Mouse (Mus musculus): ENCODE measurements around the gene Pou5f1.
A peak's percentile ranks its signal among the peaks of the same experiment; 100 is the strongest.
"Not testable (repeated sequence)": the region's sequence is repeated elsewhere in the genome, so short reads cannot be mapped to it uniquely, and the experiment has no call there.

Pou5f1 gene

GRCm38 (mm10) chr17:35505776-35506175 lies at the start of gene Pou5f1:
TSS of gene Pou5f1 (plus strand) at chr17:35506018.
- DNase-seq (ENCODE audit: low spot score in 2 of 2), result no peak

- not testable (repeated sequence) for DNase-seq (ENCODE audit: low spot score in 2 of 2)
Observed at GRCm38 (mm10) chr17:35458247-35458646, 47.6 kb upstream of the Pou5f1 start.

- not testable (repeated sequence) for DNase-seq (ENCODE audit: low spot score in 2 of 2)
Observed at GRCm38 (mm10) chr17:35460513-35461341, 45.1 kb upstream of the Pou5f1 start.

DNA sequence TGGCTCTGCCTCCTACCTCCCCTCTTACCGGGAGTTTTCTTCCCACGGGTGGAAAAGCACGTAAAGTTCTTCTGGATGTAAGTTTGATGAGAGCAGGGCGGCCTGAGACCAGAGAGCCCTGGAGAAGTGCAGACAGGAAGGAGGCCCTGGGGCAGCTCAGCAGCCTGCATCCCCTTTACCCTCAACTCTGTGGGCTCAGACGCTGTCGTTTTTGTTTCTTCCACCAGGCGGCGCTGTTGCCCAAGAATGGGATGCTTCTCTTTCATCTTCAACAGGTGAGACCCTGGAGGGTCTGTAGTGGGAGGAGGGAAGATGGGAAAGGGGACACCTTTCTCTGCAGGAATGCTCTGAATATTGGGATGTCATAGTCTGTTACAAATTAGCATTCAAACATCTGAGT lies 40.2 kb upstream of the Pou5f1 start:
- DNase-seq (ENCODE audit: low spot score in 2 of 2), result not testable (repeated sequence)

DNA sequence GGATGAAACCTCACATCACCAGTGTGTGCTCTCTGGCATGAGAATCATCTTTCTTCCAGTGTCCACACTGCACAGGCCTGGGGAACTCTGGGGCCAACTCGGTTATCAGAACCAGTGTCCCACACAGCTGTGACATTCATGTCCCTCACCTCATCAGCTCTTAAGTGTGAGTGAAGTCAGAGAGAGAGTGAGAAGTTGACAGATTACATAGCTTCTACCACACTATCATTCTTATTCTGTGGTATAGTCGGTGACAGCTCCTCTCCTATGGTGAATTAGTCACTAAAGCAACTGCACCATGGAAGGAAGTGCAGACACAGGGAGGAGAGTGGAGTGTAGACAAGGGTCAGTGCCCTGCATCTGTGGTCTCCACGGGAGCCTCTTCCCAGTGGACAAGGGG lies 36.9 kb upstream of the Pou5f1 start:
- not testable (repeated sequence) for DNase-seq (ENCODE audit: low spot score in 2 of 2)

GRCm38 (mm10) chr17:35469842-35470751 lies 35.7 kb upstream of the Pou5f1 start, which contains the start of gene H2-Q10:
TSS of gene H2-Q10 (plus strand) at chr17:35470089.
- DNase-seq (ENCODE audit: low spot score in 2 of 2), result peak in 1 of 2 experiments; percentile 64

- peak; percentile 42 to 79 for DNase-seq (ENCODE audit: low spot score in 2 of 2)
Observed at GRCm38 (mm10) chr17:35484066-35484465, 21.8 kb upstream of the Pou5f1 start.

- no peak for DNase-seq (ENCODE audit: low spot score in 2 of 2)
Observed at GRCm38 (mm10) chr17:35485702-35486101, 20.1 kb upstream of the Pou5f1 start.

- DNase-seq (ENCODE audit: low spot score in 2 of 2), result no peak
Observed at GRCm38 (mm10) chr17:35486726-35487125, 19.1 kb upstream of the Pou5f1 start.

DNA sequence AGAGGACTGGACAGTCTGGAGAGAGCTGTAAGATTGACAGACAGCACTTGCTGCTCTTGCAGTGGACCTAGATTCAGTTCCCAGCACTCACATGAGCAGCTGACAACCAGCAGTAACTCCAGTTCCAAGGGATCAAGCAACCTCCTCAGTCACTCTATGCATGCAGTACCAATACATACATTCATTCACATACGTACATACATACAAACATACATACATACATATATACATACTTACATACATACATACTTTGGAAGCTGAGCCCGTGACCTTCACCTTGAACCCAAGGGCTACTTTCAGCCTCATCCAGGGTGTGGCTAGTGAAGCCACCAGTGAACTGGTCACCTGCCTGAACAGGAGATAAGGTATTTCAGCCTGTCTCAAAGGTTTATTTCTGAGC lies 17.8 kb upstream of the Pou5f1 start:
- no peak for DNase-seq (ENCODE audit: low spot score in 2 of 2)

DNA sequence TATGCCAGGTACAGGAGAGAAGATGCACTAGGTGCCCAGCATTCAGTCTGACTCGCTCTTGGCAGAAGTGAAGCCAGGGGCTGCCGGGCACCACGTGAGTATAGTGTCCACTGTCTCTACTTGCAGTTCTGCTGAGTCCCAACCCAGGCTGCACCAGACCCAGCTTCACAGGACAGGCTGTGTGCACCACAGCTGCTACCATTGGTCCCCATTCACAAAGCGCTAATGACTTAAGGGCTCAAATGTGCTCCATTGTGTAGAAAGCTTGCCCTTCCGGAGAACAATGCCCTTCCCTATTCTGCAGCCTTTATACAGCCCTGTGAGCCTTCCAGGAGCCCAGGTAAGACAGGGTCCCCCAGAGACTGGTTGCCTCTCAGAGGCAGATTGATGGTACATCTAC lies 15.5 kb upstream of the Pou5f1 start:
- no peak for DNase-seq (ENCODE audit: low spot score in 2 of 2)

GRCm38 (mm10) chr17:35497124-35497523 lies 8.7 kb upstream of the Pou5f1 start:
- DNase-seq (ENCODE audit: low spot score in 2 of 2), result no peak

GRCm38 (mm10) chr17:35502226-35502625 lies 3.6 kb upstream of the Pou5f1 start:
- DNase-seq (ENCODE audit: low spot score in 2 of 2), result no peak

- DNase-seq (ENCODE audit: low spot score in 2 of 2), result no peak
Observed at GRCm38 (mm10) chr17:35502762-35503161, 3.1 kb upstream of the Pou5f1 start.

DNA sequence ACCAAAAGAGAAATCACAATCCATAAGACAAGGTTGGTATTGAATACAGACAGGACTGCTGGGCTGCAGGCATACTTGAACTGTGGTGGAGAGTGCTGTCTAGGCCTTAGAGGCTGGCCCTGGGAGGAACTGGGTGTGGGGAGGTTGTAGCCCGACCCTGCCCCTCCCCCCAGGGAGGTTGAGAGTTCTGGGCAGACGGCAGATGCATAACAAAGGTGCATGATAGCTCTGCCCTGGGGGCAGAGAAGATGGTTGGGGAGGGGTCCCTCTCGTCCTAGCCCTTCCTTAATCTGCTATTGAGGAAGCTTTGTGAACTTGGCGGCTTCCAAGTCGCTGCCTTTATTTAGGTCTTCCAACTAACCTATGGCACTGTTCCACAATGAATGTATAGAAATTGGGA lies 2.0 kb upstream of the Pou5f1 start:
- no peak for DNase-seq (ENCODE audit: low spot score in 2 of 2)

DNA sequence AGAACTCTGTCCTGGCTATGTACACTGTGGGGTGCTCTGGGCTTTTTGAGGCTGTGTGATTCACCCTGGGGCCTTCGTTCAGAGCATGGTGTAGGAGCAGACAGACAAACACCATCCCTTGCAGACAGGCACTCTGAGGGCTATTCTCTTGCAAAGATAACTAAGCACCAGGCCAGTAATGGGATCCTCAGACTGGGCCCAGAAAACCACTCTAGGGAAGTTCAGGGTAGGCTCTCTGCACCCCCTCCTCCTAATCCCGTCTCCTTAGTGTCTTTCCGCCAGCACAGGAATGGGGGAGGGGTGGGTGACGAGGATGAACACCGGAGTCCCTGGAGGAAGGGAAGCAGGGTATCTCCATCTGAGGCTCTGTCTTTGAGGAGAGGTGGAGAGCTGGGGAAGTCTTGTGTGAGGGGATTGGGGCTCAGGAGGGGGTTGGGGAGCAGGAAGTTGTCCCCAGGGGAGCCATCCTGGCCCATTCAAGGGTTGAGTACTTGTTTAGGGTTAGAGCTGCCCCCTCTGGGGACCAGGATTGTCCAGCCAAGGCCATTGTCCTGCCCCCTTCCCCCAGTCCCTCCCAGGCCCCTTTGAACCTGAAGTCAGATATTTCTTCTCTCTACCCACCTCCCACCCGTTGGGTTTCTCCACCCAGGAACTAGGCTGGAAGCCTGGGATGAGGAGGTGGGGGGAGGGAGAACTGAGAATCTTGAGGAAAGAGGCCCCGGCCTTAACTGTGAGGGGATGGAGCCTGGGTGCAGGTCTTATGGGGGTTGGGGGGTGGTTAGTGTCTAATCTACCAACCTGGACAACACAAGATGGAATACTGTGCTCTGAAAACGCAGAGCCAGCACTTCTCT lies 963 bp upstream of the Pou5f1 start:
- no peak for DNase-seq (ENCODE audit: low spot score in 2 of 2)

DNA sequence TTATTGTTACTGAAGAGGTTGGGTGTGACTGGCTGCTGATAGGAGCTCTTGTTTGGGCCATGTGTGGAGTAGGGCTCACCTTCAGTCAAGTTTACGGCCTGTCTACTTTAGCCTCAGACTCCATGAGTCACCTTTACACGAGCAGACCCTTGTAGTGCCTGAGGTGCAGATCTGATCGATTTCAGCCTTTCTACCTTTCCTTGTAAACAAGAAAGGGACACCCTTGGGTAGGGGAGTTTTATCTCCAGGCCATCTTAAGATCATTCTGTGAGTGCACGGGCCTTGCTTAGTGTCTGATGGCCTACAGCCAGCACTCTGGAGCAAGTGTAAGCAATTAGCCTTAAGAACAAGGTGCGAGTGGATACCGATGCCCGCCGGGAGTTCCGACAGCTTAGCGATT lies 1.1 kb downstream of the Pou5f1 start:
- DNase-seq (ENCODE audit: low spot score in 2 of 2), result no peak

DNA sequence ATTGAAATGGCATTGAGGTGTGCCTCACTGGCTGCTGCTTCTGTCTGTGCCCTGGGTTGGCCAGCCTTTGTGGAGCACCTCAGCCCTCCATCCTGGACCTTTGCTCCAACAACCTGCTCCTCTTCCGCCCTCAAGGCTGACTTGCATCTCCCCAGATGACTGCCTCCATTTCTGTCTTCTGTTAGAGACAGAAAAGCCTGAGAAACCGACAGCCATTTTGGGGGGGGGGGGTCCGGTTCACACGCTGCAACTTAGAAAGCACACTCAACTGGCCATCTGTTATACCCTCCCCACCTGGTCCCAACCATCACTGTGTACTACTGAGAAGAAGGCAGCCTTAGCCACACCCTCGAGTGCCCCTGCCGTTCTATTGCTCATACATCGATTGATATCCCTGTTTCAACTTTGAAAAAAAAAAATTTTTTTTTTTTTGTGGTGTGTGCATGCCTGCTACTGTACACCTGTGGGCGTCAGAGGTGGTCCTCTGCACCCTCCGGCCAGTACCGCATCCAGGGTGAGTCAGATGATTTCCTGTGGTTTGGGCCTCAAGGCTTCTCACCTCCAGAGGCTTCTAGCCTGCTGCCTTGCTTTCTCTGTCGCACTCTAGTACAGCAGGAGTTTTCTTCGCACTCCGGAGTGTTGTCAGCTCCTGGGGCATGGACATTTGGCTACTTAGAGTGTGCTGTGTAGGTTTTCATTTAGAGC lies 1.9 kb downstream of the Pou5f1 start:
- no peak for DNase-seq (ENCODE audit: low spot score in 2 of 2)

DNA sequence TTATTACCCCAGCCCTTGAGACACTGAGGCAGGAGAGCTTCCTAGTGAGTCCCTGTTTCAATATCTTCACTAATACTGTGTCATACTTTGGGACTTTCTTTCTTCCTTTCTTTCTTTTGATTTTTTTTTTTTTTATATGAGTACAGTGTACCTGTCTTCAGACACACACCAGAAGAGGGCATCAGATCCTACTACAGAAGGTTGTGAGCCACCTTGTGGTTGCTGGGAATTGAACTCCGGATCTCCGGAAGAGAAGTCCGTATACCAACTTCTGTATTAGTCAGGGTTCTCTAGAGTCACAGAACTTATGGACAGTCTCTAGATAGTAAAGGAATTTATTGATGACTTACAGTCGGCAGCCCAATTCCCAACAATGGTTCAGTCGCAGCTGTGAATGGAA lies 2.5 kb downstream of the Pou5f1 start:
- DNase-seq (ENCODE audit: low spot score in 2 of 2), result not testable (repeated sequence)

GRCm38 (mm10) chr17:35509284-35509683 lies 3.5 kb downstream of the Pou5f1 start:
- DNase-seq (ENCODE audit: low spot score in 2 of 2), result peak in 1 of 2 experiments; percentile 25
